Mouse (Mus musculus): ENCODE data around the gene Mex3d. TPM values are rescaled to one million over a fixed set of nuclear protein-coding genes. Genes with fewer than 3 reads are reported as not detected.
A peak's percentile ranks its signal among the peaks of the same experiment; 100 is the strongest.

Gene Mex3d
- polyA plus RNA-seq, 1 experiment from 2014 or later = 6.3 TPM

DNA sequence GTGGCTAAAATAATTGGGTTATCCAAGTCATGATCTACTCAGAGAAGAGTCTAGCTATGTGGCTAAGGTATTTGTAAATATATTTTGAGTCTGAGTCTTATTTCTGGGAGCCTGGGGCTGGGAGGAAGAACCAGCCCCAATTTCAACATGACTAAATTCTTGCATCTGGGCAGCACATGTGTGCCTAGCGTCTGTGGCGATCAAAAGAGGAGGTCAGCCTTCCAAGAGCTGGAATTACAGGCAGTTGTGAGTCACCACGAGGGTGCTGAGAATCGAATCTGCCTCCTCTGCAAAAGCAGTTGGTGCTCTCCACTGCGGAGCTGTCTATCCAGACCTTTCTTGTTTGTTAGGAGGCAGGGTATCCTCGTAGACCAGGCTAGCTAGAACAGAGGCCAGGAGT lies 21.7 kb downstream of the Mex3d start:
- no peak for ATAC-seq (ENCODE audit: insufficient number of reproducible peaks, insufficient read depth, low FRiP score, low read depth)

DNA sequence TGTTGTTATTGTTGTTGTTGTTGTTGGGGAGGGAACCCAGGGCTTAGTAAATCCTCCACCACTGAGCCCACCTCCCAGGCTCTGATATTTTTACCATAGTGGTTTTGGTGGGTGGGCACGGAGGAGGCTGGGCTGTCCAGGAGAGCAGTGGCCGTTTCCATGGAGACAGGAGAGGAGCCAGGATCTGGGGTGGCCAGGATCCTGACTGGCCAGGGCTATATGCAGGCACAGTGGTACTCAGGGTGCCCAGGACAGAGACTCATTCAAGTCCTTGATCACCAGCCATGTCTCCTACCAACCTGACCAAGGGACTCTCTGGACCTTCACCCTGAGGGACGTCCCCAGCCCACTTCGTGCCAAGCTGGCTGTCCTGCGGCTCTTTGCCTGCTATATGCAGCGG lies 23.7 kb downstream of the Mex3d start:
- Histone ChIP-seq H3K4me1 (ENCODE audit: control insufficient read depth in 2 of 2, insufficient read depth in 2 of 2, low read length in 2 of 2) (no peaks in the 10 kb centered on the region), H3K9ac (ENCODE audit: low read length) (no peak overlapping the region), H3K27ac (replicated peaks in 1 of 2; ENCODE audit: control insufficient read depth in 1 of 2, insufficient read depth in 1 of 2, low read depth in 2 of 2, low read length in 2 of 2) (no peak overlapping the region), H3K4me3 (ENCODE audit: control insufficient read depth in 1 of 2, insufficient read depth in 1 of 2, low read depth in 1 of 2, low read length in 2 of 2) (no peak overlapping the region), H3K9me3 (ENCODE audit: control insufficient read depth, low read length) (no peaks in the 10 kb centered on the region), H3K27me3 (ENCODE audit: control insufficient read depth, insufficient read depth, low read length) (peaks cover 49% of the 10 kb centered on the region), H3K36me3 (ENCODE audit: control insufficient read depth, insufficient read depth, low read length) (no peaks in the 10 kb centered on the region), H3K4me2 (ENCODE audit: low read length) (no peak overlapping the region)
- 50% methylated on average over 6 of the region's 6 CpGs for WGBS
- no peak for ATAC-seq (ENCODE audit: insufficient number of reproducible peaks, insufficient read depth, low FRiP score, low read depth)

More for the DNA sequence above, 21.7 kb downstream of the Mex3d start:
- H3K9me3 ChIP-seq (ENCODE audit: control insufficient read depth, low read length) = no peaks in the 10 kb centered on the region
- no peak overlapping the region for H3K4me3 ChIP-seq (ENCODE audit: control insufficient read depth in 1 of 2, insufficient read depth in 1 of 2, low read depth in 1 of 2, low read length in 2 of 2)
- H3K4me1 ChIP-seq (ENCODE audit: control insufficient read depth in 2 of 2, insufficient read depth in 2 of 2, low read length in 2 of 2) = no peaks in the 10 kb centered on the region
- H3K27ac ChIP-seq (replicated peaks in 1 of 2; ENCODE audit: control insufficient read depth in 1 of 2, insufficient read depth in 1 of 2, low read depth in 2 of 2, low read length in 2 of 2) = no peak overlapping the region
- H3K27me3 ChIP-seq (ENCODE audit: control insufficient read depth, insufficient read depth, low read length) = peaks cover 31% of the 10 kb centered on the region
- no peaks in the 10 kb centered on the region for H3K36me3 ChIP-seq (ENCODE audit: control insufficient read depth, insufficient read depth, low read length)
- no peak overlapping the region for H3K9ac ChIP-seq (ENCODE audit: low read length)
- 64% methylated on average over 6 of the region's 6 CpGs for WGBS
- H3K4me2 ChIP-seq (ENCODE audit: low read length) = no peak overlapping the region

- WGBS = 7% methylated on average over 31 of the region's 31 CpGs
Measured at GRCm38 (mm10) chr10:80357994-80358639, 29.3 kb downstream of the Mex3d start.

DNA sequence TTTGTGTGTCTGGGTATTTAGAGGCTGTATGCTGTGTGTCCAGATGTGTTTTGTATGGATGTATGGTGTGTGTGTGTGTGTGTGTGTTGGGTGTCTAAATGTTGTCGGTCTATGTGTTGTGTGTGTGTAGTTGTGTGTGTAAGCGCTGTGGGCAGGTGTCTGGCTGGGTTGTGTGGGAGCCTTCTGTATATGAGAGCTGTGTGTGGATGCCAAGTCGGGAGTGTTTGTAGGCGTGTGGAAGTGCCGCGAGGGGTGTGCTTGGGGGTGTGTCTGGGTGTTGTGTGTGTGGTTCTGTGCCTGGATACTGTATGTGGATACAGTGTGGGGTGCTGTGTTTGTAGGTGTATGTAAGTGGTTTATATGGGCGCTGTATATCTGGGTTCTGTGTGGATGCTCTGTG lies 30.1 kb downstream of the Mex3d start:
- no peaks in the 10 kb centered on the region for H3K36me3 ChIP-seq (ENCODE audit: control insufficient read depth, insufficient read depth, low read length)
- H3K27me3 ChIP-seq (ENCODE audit: control insufficient read depth, insufficient read depth, low read length) = peaks cover 80% of the 10 kb centered on the region
- no peak overlapping the region for H3K9ac ChIP-seq (ENCODE audit: low read length)
- WGBS = 33% methylated on average over 7 of the region's 7 CpGs
- H3K4me3 ChIP-seq (ENCODE audit: control insufficient read depth in 1 of 2, insufficient read depth in 1 of 2, low read depth in 1 of 2, low read length in 2 of 2) = peak overlapping the region in 1 of 2 experiments; percentile 16; a peak in 1 of 4 replicates
- H3K4me2 ChIP-seq (ENCODE audit: low read length) = no peak overlapping the region
- peaks cover 0 to 9% of the 10 kb centered on the region in 2 experiments; a peak in 2 of 4 replicates for H3K4me1 ChIP-seq (ENCODE audit: control insufficient read depth in 2 of 2, insufficient read depth in 2 of 2, low read length in 2 of 2)
- H3K9me3 ChIP-seq (ENCODE audit: control insufficient read depth, low read length) = no peaks in the 10 kb centered on the region
- no peak for ATAC-seq (ENCODE audit: insufficient number of reproducible peaks, insufficient read depth, low FRiP score, low read depth)
- no peak overlapping the region for H3K27ac ChIP-seq (replicated peaks in 1 of 2; ENCODE audit: control insufficient read depth in 1 of 2, insufficient read depth in 1 of 2, low read depth in 2 of 2, low read length in 2 of 2)

More at GRCm38 (mm10) chr10:80357994-80358639, 29.3 kb downstream of the Mex3d start:
- Histone ChIP-seq H3K9me3 (ENCODE audit: control insufficient read depth, low read length) (no peaks in the 10 kb centered on the region), H3K4me2 (ENCODE audit: low read length) (peak overlapping the region; percentile 53), H3K27me3 (ENCODE audit: control insufficient read depth, insufficient read depth, low read length) (peaks cover 82% of the 10 kb centered on the region), H3K4me1 (ENCODE audit: control insufficient read depth in 2 of 2, insufficient read depth in 2 of 2, low read length in 2 of 2) (peaks cover 0 to 9% of the 10 kb centered on the region in 2 experiments; a peak in 1 of 4 replicates), H3K36me3 (ENCODE audit: control insufficient read depth, insufficient read depth, low read length) (no peaks in the 10 kb centered on the region), H3K4me3 (ENCODE audit: control insufficient read depth in 1 of 2, insufficient read depth in 1 of 2, low read depth in 1 of 2, low read length in 2 of 2) (peak overlapping the region in 1 of 2 experiments; percentile 16; a peak in 2 of 4 replicates), H3K9ac (ENCODE audit: low read length) (no peak overlapping the region), H3K27ac (replicated peaks in 1 of 2; ENCODE audit: control insufficient read depth in 1 of 2, insufficient read depth in 1 of 2, low read depth in 2 of 2, low read length in 2 of 2) (no peak overlapping the region)
- peak; percentile 20; the same call in 1 of the 2 replicates for ATAC-seq (ENCODE audit: insufficient number of reproducible peaks, insufficient read depth, low FRiP score, low read depth)

GRCm38 (mm10) chr10:80356737-80357136 lies 30.7 kb downstream of the Mex3d start:
- no peaks in the 10 kb centered on the region for H3K9me3 ChIP-seq (ENCODE audit: control insufficient read depth, low read length)
- peak overlapping the region in 1 of 2 experiments; percentile 34; a peak in 2 of 4 replicates for H3K4me3 ChIP-seq (ENCODE audit: control insufficient read depth in 1 of 2, insufficient read depth in 1 of 2, low read depth in 1 of 2, low read length in 2 of 2)
- H3K4me1 ChIP-seq (ENCODE audit: control insufficient read depth in 2 of 2, insufficient read depth in 2 of 2, low read length in 2 of 2) = peaks cover 0 to 9% of the 10 kb centered on the region in 2 experiments; a peak in 2 of 4 replicates
- no peak overlapping the region for H3K9ac ChIP-seq (ENCODE audit: low read length)
- peak overlapping the region; percentile 55 for H3K4me2 ChIP-seq (ENCODE audit: low read length)
- WGBS = 4% methylated on average over 32 of the region's 34 CpGs
- H3K27ac ChIP-seq (replicated peaks in 1 of 2; ENCODE audit: control insufficient read depth in 1 of 2, insufficient read depth in 1 of 2, low read depth in 2 of 2, low read length in 2 of 2) = no peak overlapping the region
- ATAC-seq (ENCODE audit: insufficient number of reproducible peaks, insufficient read depth, low FRiP score, low read depth) = no peak
- H3K27me3 ChIP-seq (ENCODE audit: control insufficient read depth, insufficient read depth, low read length) = peaks cover 85% of the 10 kb centered on the region
- no peaks in the 10 kb centered on the region for H3K36me3 ChIP-seq (ENCODE audit: control insufficient read depth, insufficient read depth, low read length)

DNA sequence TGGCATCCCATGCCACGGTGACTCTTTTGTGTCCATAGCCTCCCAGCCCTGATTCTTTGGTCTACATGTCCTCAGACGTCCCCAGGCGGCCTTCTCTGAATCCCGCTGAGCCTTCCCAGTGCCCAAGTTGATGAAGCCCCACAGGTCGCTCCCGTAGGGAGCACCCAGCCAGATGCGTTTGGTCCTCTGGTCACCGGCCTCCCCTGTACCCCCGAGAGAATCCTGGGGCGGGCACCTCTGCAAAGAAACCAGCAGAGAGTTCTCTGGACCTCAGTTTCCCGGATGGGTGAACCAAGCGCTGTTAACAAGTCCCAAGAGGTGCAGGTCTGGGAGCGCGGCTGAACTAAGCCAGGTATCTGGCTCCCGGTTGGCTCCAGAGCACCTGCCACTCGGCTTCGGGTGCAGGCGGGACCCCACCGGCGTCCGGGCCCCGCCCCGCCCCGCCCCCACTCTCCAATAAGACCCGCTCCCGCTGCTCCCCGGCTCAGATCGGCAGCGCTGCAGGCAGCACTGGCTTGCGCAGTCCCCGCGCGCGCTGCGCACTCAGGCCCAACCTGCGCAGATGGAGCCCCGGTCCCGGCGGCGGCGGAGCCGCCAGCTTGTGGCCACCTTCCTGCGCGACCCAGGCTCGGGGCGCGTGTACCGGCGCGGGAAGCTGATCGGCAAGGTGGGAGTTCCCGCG lies 31.3 kb downstream of the Mex3d start, which contains the start of gene Plk5:
Gene Plk5 (plus strand): TSS at position 459 of the 682 bp plus-strand sequence.
- Histone ChIP-seq H3K4me2 (ENCODE audit: low read length) (peak within 1 kb of the TSS; percentile 55), H3K9me3 (ENCODE audit: control insufficient read depth, low read length) (no peaks in the 10 kb centered on the region), H3K9ac (ENCODE audit: low read length) (no peak within 1 kb of the TSS), H3K36me3 (ENCODE audit: control insufficient read depth, insufficient read depth, low read length) (no peaks in the 10 kb centered on the region), H3K27ac (replicated peaks in 1 of 2; ENCODE audit: control insufficient read depth in 1 of 2, insufficient read depth in 1 of 2, low read depth in 2 of 2, low read length in 2 of 2) (no peak within 1 kb of the TSS), H3K4me1 (ENCODE audit: control insufficient read depth in 2 of 2, insufficient read depth in 2 of 2, low read length in 2 of 2) (peaks cover 0 to 9% of the 10 kb centered on the region in 2 experiments; a peak in 2 of 4 replicates), H3K4me3 (ENCODE audit: control insufficient read depth in 1 of 2, insufficient read depth in 1 of 2, low read depth in 1 of 2, low read length in 2 of 2) (peak within 1 kb of the TSS in 1 of 2 experiments; percentile 34; a peak in 2 of 4 replicates), H3K27me3 (ENCODE audit: control insufficient read depth, insufficient read depth, low read length) (peaks cover 91% of the 10 kb centered on the region)
- WGBS = 2% methylated on average over 52 of the region's 53 CpGs
- no peak for ATAC-seq (ENCODE audit: insufficient number of reproducible peaks, insufficient read depth, low FRiP score, low read depth)

DNA sequence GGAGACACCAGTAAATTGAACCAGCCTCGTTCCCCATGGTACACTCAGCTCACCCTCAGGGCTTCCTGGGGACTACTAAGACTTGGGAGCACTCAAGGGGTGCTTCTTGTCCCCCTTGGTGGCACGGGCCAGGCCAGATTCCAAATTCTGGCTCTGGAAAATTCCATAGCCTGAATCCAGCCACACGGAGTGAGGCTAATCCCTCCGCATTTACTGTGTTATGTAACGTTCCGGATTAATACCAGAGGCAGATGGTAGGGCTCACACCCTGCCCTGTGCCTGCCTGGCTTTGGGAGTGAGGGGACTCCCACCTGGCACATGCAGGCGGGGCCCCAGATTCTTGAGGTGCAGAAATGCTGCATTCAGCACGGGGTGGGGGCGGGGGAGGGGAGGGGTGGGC lies 32.0 kb downstream of the Mex3d start:
- H3K9ac ChIP-seq (ENCODE audit: low read length) = no peak overlapping the region
- H3K27me3 ChIP-seq (ENCODE audit: control insufficient read depth, insufficient read depth, low read length) = peaks cover 93% of the 10 kb centered on the region
- no peaks in the 10 kb centered on the region for H3K9me3 ChIP-seq (ENCODE audit: control insufficient read depth, low read length)
- no peak overlapping the region for H3K4me3 ChIP-seq (ENCODE audit: control insufficient read depth in 1 of 2, insufficient read depth in 1 of 2, low read depth in 1 of 2, low read length in 2 of 2)
- peaks cover 0 to 9% of the 10 kb centered on the region in 2 experiments; a peak in 2 of 4 replicates for H3K4me1 ChIP-seq (ENCODE audit: control insufficient read depth in 2 of 2, insufficient read depth in 2 of 2, low read length in 2 of 2)
- H3K27ac ChIP-seq (replicated peaks in 1 of 2; ENCODE audit: control insufficient read depth in 1 of 2, insufficient read depth in 1 of 2, low read depth in 2 of 2, low read length in 2 of 2) = no peak overlapping the region
- WGBS = 15% methylated on average over 9 of the region's 9 CpGs
- no peaks in the 10 kb centered on the region for H3K36me3 ChIP-seq (ENCODE audit: control insufficient read depth, insufficient read depth, low read length)
- ATAC-seq (ENCODE audit: insufficient number of reproducible peaks, insufficient read depth, low FRiP score, low read depth) = no peak
- H3K4me2 ChIP-seq (ENCODE audit: low read length) = no peak overlapping the region

Measured in heart, embryonic 14.5 days (tissue).